Mouse (Mus musculus) urinary bladder, postnatal 0 days (tissue): ENCODE measurements around the gene Glp2r. TPM values are rescaled to one million over a fixed set of nuclear protein-coding genes. Genes with fewer than 3 reads are reported as not detected.

Experiments used
- polyA plus RNA-seq: library from polyadenylated mRNA; unstranded; fragments of >200 nt; fragmentation: Nextera tagmentation; extraction: Ambion mirVana; gene quantifications from 2 replicates; pipeline ENCODE4 v1.2.1, GENCODE M21; 2015

Gene Glp2r
- polyA plus RNA-seq = 1.1 and 1.2 TPM in 2 replicates

DNA sequence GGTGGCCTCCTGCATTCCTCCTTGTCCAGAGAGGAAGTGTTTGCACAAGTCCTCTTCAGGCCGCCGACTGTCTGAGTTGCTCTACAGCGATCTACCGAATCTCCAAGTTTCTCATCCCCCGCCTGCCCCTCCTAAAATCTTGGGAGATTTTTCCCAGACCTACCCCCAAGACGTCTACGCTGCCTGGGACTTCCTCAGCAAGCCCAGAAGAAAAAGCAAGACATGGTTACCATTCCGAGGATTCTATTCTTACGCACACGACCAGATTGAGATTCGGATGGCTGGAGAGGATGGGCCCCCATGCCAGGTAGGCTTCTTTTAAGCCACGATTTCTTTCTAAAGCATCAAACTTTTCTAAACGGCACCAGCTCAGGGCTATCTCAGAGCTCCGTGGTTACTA lies at the start of gene Glp2r:
Gene Glp2r (minus strand): TSS at position 101 of the 400 bp plus-strand sequence.

DNA sequence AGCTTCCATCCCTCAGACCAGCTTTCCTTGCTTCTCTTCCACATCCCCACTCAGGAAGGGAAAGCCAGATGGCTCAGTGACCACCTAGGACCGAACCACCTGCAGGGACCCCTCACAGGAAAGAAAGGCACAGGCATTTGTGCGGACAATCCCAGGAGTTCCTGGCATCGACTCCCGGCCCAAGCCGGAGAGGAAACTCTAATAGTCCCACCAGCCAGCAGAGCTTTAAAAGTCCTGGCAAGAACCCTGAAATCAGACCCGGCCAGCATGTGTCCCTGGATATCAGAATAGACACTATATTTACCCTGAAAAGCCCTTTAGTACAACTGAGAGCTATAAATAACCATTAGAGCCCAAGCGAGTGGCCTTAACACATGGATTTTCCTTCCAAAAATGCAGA lies 27.0 kb upstream of the Glp2r start, which contains the start of gene Dhrs7c:
Gene Dhrs7c (plus strand): TSS at position 257 of the 400 bp plus-strand sequence.

DNA sequence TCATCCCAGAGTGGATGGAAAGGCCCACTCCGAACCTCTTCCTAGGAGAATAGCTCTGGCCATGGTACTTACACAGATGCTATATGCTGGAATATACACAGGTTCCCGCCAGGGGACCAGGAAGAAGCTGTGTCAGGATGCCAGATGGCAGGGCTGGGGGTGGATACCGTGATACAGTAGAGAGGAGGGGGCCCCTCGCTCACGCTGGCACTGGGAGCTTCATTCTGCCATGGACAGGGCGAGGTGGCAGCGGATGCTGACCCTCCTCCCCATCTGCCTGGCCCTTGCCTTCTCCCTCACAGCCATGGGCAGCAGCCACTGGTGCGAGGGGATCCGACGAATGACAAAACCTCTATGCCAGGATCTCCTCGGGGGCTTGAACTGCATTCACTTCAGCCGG lies 3.4 kb upstream of the Glp2r start, which contains the start of gene Gsg1l2:
Gene Gsg1l2 (plus strand): TSS at position 230 of the 400 bp plus-strand sequence.

DNA sequence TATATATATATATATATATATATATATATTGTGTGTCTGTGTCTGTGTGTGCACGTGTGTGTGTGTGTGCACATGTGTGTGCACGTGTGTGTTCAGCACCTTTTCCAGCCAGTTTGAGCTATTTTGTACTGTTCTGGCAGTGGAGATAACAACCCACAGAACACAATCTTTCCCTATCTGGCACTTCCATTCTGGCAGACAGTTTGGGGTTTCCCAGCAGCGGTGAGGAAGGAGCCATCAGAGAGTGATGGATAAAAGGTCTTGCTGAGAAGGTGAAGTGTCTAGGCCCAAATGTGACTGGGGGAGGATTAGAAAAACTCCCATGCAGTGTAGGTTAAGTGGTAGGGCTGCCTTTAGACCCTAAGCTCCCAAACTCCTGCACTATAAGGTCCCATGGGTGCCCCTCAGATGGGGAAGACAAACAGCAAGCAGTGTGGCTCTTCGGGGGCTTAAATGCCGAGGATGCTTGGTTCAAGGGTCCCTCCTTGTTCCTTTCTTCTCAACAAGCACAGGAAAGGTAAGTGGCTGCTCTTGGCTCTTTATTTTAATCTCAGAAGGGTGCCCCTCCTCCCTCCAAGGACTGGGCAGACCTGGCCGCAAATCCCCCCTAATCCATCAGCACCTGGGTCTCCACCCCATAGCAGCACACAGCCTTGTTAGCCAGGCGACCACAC lies 76.1 kb downstream of the Glp2r start, which contains the start of gene Rcvrn:
Gene Rcvrn (plus strand): TSS at position 624 of the 674 bp plus-strand sequence.

Other genes starting within 250 kb of the Glp2r start
- gene Rcvrn, start 75.8 kb downstream of the Glp2r start, polyA plus RNA-seq = not detected in 2 replicates
- gene Gsg1l2, start 3.5 kb upstream of the Glp2r start, polyA plus RNA-seq = not detected in 2 replicates
- not detected in 2 replicates for gene Dhrs7c, start 27.0 kb upstream of the Glp2r start, polyA plus RNA-seq
- 1.1 and 1.7 TPM in 2 replicates for gene Usp43, start 151.0 kb upstream of the Glp2r start, polyA plus RNA-seq
- 0.64 and 0.65 TPM in 2 replicates for gene Cfap52, start 194.5 kb upstream of the Glp2r start, polyA plus RNA-seq
- 58.2 and 69.6 TPM in 2 replicates for gene Stx8, start 195.0 kb upstream of the Glp2r start, polyA plus RNA-seq